Mouse (Mus musculus) liver, embryonic 14.5 days (tissue): ENCODE measurements around the gene Sept4. TPM values are rescaled to one million over a fixed set of nuclear protein-coding genes. Genes with fewer than 3 reads are reported as not detected.

ENCODE experiments used
- ATAC-seq: fragments of 200-750 bp; cut with Nextera tagmentation; 2 replicates; pipeline ENCODE4 v1.8.0; 2017; ENCODE audit warnings: moderate number of reproducible peaks, mild to moderate bottlenecking, moderate library complexity; ENCODE audit not compliant: insufficient read depth
- DNase-seq, 3 experiments: peaks; one replicate each; pipeline ENCODE4 v3.0.0-alpha.2; 2012 to 2013; ENCODE audit warnings: low read depth in 3 of 3, low spot score in 3 of 3
- H3K27ac ChIP-seq: fragments of 300-500 bp; sonication (generic); 2 replicates; pipeline ENCODE4 v1.5.1; 2014; ENCODE audit warnings: moderate library complexity, mild to moderate bottlenecking, control low read depth, inconsistent platforms
- H3K27me3 ChIP-seq: fragments of 300-500 bp; sonication (generic); 2 replicates; pipeline ENCODE4 v1.6.1; 2014; ENCODE audit warnings: mild to moderate bottlenecking, low read length, moderate library complexity; ENCODE audit not compliant: control insufficient read depth, insufficient read depth
- H3K36me3 ChIP-seq: fragments of 300-500 bp; sonication (generic); replicated peaks from 2 replicates; pipeline ENCODE4 v1.6.1; 2014; ENCODE audit warnings: low read depth; ENCODE audit not compliant: control insufficient read depth, insufficient read depth
- H3K4me1 ChIP-seq, 2 experiments: fragments of 200-500 bp in 1 of 2; fragments of 300-500 bp in 1 of 2; sonication (generic) in 1 of 2; replicated peaks; 2 replicates each; pipeline ENCODE4 v1.6.1; 2012 to 2014; ENCODE audit warnings: antibody characterized with exemption in 1 of 2, inconsistent platforms in 1 of 2, low read length in 1 of 2; ENCODE audit not compliant: control insufficient read depth in 2 of 2, insufficient read depth in 2 of 2
- H3K4me2 ChIP-seq: fragments of 300-500 bp; sonication (generic); 2 replicates; pipeline ENCODE4 v1.6.1; 2014; ENCODE audit warnings: low read depth, mild to moderate bottlenecking, control low read depth, moderate library complexity
- H3K4me3 ChIP-seq, 2 experiments: fragments of 200-500 bp in 1 of 2; fragments of 300-500 bp in 1 of 2; sonication (generic) in 1 of 2; 2 replicates each; pipeline ENCODE4 v1.5.1; 2012 to 2014; ENCODE audit warnings: low read depth in 2 of 2, low read length in 2 of 2, mild to moderate bottlenecking in 2 of 2, control low read depth in 1 of 2, inconsistent platforms in 1 of 2, moderate library complexity in 1 of 2; ENCODE audit not compliant: insufficient read depth in 1 of 2
- H3K9ac ChIP-seq: fragments of 300-500 bp; sonication (generic); replicated peaks from 2 replicates; pipeline ENCODE4 v1.6.1; 2014; ENCODE audit warnings: mild to moderate bottlenecking, control low read depth, moderate library complexity
- H3K9me3 ChIP-seq: fragments of 300-500 bp; sonication (generic); 2 replicates; pipeline ENCODE4 v1.6.1; 2016; ENCODE audit warnings: low read length, mixed read lengths; ENCODE audit not compliant: control insufficient read depth
- CTCF ChIP-seq: IDR thresholded peaks from 2 replicates; pipeline ENCODE4 v1.5.1; 2016; ENCODE audit warnings: antibody characterized with exemption, low read depth, control low read depth
- EP300 ChIP-seq: IDR thresholded peaks from 2 replicates; pipeline ENCODE4 v1.6.1; 2016; ENCODE audit warnings: antibody characterized with exemption, low read depth
- WGBS: fragments of 180-500 bp; shearing (Covaris S2); extraction: QIAGEN DNeasy Blood & Tissue Kit; methylation state at CpG from one replicate; pipeline ENCODE4 v1.1.7; 2014; ENCODE audit not compliant: insufficient replicate concordance; 5-methylcytosine and 5-hydroxymethylcytosine counted together
- polyA plus RNA-seq, 2 experiments: library from polyadenylated mRNA; depleted of rRNA in 1 of 2; stranded (reverse) in 1 of 2; unstranded in 1 of 2; fragments of >200 nt; fragmentation: Nextera tagmentation in 1 of 2; extraction: Ambion mirVana in 1 of 2; gene quantifications; 2 replicates each; pipeline versions ENCODE4 v1.2.1 to v1.2.3; 2012 to 2014

Gene Sept4
- polyA plus RNA-seq, 2 experiments, result 8.0 to 9.1 TPM

GRCm38 (mm10) chr11:87527364-87527763, 41.3 kb upstream of the Sept4 start:
- Histone ChIP-seq H3K4me1 (peaks cover 2 to 16% of the 10 kb centered on the region in 2 experiments; a peak in 3 of 4 replicates), H3K9me3 (no peaks in the 10 kb centered on the region), H3K4me3 (no peak overlapping the region), H3K36me3 (no peaks in the 10 kb centered on the region), H3K27me3 (no peaks in the 10 kb centered on the region), H3K27ac (no peak overlapping the region), H3K9ac (no peak overlapping the region), H3K4me2 (no peak overlapping the region)
- no peak for TF ChIP-seq EP300
- no peak for TF ChIP-seq CTCF
- DNase-seq (peak in 1 of 3 experiments; percentile 19), ATAC-seq (no peak)
- WGBS, result 45% methylated on average over 3 of the region's 3 CpGs

DNA sequence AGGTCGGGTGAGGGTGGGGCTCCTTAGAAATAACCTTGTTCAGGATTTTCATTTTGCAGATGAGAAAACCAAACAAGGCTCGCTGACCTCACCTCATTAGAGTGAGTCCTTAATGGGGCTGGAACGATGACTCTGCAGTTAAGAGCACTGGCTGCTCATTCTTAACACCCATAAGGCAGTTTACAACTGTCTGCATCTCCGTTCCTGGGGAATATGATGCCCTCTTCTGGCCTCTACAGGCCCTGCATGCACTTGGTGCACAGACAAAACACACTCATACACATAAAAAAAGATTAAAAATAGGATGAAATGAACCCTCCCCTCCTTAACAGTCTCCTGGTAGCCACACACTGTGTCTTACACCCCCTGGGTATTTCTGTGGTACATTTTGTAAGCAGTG, 40.7 kb upstream of the Sept4 start:
- no peak overlapping the region for H3K4me3 ChIP-seq
- no peak overlapping the region for H3K9ac ChIP-seq
- H3K4me1 ChIP-seq, result peaks cover 2 to 13% of the 10 kb centered on the region in 2 experiments; a peak in 3 of 4 replicates
- no peak overlapping the region for H3K27ac ChIP-seq
- peak; percentile 47 for TF ChIP-seq CTCF
- TF ChIP-seq EP300, result no peak
- ATAC-seq, result no peak
- no peak overlapping the region for H3K4me2 ChIP-seq
- no peaks in the 10 kb centered on the region for H3K36me3 ChIP-seq
- no peaks in the 10 kb centered on the region for H3K9me3 ChIP-seq
- 38% methylated on average over 4 of the region's 4 CpGs for WGBS
- no peak for DNase-seq
- H3K27me3 ChIP-seq, result no peaks in the 10 kb centered on the region

DNA sequence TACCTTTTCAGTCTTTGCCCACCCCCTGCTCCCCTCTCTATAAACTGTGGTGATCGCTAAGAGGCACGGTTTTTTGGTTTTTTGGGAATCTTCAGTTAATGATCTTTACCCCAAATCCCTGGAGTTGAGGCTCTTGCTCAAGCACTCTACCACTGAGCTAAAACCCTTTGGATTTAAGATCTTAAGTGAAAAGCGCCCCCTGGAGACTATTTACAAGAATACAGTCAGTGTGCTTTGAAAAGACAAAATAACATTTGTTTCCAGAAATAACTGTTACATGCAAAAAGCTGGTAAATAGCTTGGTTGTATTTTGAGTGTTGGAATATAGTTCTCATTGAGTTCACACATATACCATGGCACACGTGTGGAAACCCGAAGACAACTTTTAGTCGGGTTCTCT, 37.0 kb upstream of the Sept4 start:
- Histone ChIP-seq H3K27ac (no peak overlapping the region), H3K4me2 (no peak overlapping the region), H3K9ac (no peak overlapping the region), H3K4me3 (no peak overlapping the region), H3K27me3 (no peaks in the 10 kb centered on the region), H3K36me3 (no peaks in the 10 kb centered on the region), H3K4me1 (no peaks in the 10 kb centered on the region), H3K9me3 (no peaks in the 10 kb centered on the region)
- WGBS, result 42% methylated on average over 6 of the region's 6 CpGs
- DNase-seq (peak in 1 of 3 experiments; percentile 22), ATAC-seq (no peak)
- no peak for TF ChIP-seq EP300
- TF ChIP-seq CTCF, result peak; percentile 26; the same call in 1 of the 2 replicates

DNA sequence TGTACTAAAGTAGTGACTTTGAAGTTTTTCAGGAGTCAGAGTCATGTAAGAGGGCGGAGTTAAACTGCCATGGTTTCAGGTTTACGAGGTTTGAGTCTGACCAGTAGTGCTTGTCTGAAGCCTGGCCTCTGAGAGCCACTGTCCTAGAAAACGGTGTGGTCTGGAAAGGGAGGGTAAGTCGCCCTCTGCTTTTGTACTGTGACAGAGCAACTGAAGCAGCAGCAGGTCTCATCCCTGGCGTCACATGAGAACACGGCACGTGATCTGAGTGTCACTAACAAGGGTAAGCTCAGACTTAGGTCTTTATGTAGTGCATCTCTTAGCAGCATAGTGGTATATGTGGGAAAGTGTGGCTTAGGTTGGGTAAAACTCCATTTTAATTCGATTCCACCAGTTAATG, 26.4 kb upstream of the Sept4 start:
- 47% methylated on average over 8 of the region's 8 CpGs for WGBS
- ATAC-seq, result no peak
- DNase-seq, result no peak

DNA sequence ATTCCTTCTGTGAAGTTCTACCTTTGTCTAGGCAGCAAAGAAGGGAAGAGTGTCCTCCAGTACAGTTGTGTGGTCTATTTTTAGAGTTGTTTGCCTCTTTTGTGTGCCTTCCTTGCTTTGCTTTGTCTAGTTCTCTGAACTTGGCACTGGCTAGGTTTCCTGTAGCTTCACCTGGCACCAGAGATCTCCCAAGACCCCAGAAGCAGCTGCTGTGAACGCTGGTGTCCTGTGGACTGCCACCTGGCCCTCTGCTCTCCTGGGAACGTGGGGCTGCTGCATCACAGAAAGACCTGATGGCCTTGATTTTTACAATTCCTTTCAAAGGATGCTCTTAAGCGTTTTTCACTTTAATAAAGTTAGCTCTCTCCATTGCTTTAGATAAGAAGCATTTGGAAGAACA, 25.8 kb upstream of the Sept4 start:
- H3K36me3 ChIP-seq, result no peaks in the 10 kb centered on the region
- no peak overlapping the region for H3K9ac ChIP-seq
- no peak overlapping the region for H3K4me3 ChIP-seq
- no peak for DNase-seq
- H3K4me2 ChIP-seq, result no peak overlapping the region
- WGBS, result 43% methylated on average over 3 of the region's 3 CpGs
- no peaks in the 10 kb centered on the region for H3K4me1 ChIP-seq
- no peak for ATAC-seq
- no peaks in the 10 kb centered on the region for H3K9me3 ChIP-seq
- H3K27me3 ChIP-seq, result no peaks in the 10 kb centered on the region
- no peak overlapping the region for H3K27ac ChIP-seq
- TF ChIP-seq EP300 (no peak), CTCF (no peak)

More for the DNA sequence above, 26.4 kb upstream of the Sept4 start:
- H3K27me3 ChIP-seq, result no peaks in the 10 kb centered on the region
- no peaks in the 10 kb centered on the region for H3K36me3 ChIP-seq
- H3K4me2 ChIP-seq, result no peak overlapping the region
- no peak overlapping the region for H3K9ac ChIP-seq
- no peak overlapping the region for H3K4me3 ChIP-seq
- no peak for TF ChIP-seq EP300
- TF ChIP-seq CTCF, result no peak
- no peaks in the 10 kb centered on the region for H3K4me1 ChIP-seq
- H3K27ac ChIP-seq, result no peak overlapping the region
- H3K9me3 ChIP-seq, result no peaks in the 10 kb centered on the region
